Mouse (Mus musculus) lung, adult 2 months (tissue): ENCODE measurements around the gene Gtf2e1. TPM values are rescaled to one million over a fixed set of nuclear protein-coding genes. Genes with fewer than 3 reads are reported as not detected.

ENCODE experiments used
- DNase-seq: peaks from one replicate; pipeline ENCODE4 v3.0.0; 2022
- H3K4me1 ChIP-seq: fragments of 200-500 bp; 2 replicates; pipeline ENCODE4 v1.6.1; 2011; ENCODE audit warnings: low read length; ENCODE audit not compliant: control insufficient read depth, insufficient read depth
- H3K4me3 ChIP-seq: fragments of 200-500 bp; replicated peaks from 2 replicates; pipeline ENCODE3; 2011; ENCODE audit warnings: low read depth, mild to moderate bottlenecking, control low read depth, low read length; ENCODE audit errors: extremely low read depth
- CTCF ChIP-seq: fragments of 200-500 bp; IDR thresholded peaks from 2 replicates; pipeline ENCODE4 v1.5.1; 2011; ENCODE audit warnings: mild to moderate bottlenecking, low read length, control low read depth; ENCODE audit not compliant: insufficient read depth
- POLR2A ChIP-seq: fragments of 200-500 bp; IDR thresholded peaks from 2 replicates; pipeline ENCODE4 v1.6.1; 2011; ENCODE audit warnings: low read depth, mild to moderate bottlenecking, control low read depth, low read length, borderline replicate concordance; ENCODE audit errors: extremely low read depth
- WGBS: fragments of 180-500 bp; shearing (Covaris S2); methylation state at CpG from one replicate; pipeline ENCODE4 v1.1.7; 2018; 5-methylcytosine and 5-hydroxymethylcytosine counted together
- polyA plus RNA-seq: library from polyadenylated mRNA; depleted of rRNA; stranded (reverse); fragments of >200 nt; gene quantifications from 2 replicates; pipeline ENCODE4 v1.2.3, GENCODE M21; 2012

The Gtf2e1 gene
- polyA plus RNA-seq, 1 experiment = 5.0 TPM

DNA sequence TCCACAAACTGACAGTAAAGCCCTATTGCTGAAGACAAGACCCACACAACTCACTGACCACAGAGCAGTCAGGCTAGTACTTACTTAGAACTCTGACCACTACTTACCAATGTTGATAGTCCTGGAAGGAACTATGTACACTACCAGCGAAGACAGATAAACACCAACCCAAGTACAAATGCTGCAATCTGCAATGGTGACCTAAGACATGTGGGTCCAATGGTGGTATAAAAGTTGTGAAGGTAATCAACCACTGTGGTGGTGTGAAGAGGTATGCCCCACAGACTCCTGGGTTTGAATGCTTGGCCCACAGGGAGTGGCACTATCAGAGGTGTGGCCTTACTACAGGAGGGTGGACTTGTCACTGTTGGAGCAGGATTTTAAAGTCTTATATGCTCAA lies 19.9 kb downstream of the Gtf2e1 start:
- Histone ChIP-seq H3K4me3 (no peak overlapping the region), H3K4me1 (no peaks in the 10 kb centered on the region)
- no peak for DNase-seq
- 98% methylated on average over 1 of the region's 1 CpGs for WGBS
- TF ChIP-seq CTCF (no peak), POLR2A (no peak)

DNA sequence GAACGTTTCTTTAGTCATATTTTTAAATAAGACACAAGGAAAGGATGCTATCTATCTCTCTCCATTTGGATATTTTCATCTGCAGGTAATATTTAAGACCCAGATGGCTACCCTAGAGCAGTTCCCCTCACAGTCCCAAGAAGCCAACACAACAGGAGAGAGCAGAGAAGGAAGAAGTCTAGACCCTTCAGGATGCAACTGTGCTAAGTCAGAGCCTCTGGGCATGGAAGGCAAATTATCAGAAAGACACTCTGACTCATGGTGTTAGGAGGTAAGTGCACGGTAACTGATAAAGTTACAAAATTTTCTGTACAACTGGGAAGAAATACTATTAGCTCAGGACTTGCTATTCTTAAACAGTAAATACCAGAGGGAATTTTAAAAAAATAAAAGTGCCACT lies 20.9 kb downstream of the Gtf2e1 start:
- WGBS = 85% methylated on average over 2 of the region's 2 CpGs
- no peak for DNase-seq
- TF ChIP-seq CTCF (no peak), POLR2A (no peak)
- Histone ChIP-seq H3K4me1 (no peaks in the 10 kb centered on the region), H3K4me3 (no peak overlapping the region)

DNA sequence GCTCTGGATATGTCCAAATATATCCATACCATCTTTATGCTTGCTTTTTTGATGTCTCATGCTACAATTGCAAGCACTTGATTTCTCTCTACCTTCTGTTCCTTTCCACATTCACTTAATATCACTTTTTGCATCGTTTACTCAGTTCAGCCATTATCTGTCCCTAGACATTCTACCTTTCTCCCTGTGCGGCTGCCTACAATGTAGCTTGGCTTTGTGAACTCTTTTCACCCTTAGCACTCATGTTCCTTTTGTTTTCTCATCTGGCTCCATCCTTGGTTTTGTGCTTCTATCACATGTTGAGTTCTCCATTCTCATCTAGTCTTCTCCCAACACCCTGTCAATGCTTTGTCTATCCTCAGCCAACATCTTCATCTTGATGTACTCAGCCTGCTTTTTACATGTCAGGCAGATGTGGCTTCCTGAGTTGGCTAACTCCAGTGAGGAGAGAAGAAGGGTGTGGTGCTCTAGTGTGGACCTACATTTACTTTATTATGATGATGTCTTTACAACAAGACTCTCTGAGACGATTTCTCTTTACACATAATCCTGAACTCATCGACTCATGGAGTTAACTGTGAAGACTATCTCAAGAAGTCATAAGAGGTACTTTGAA lies 21.9 kb downstream of the Gtf2e1 start:
- no peak overlapping the region for H3K4me3 ChIP-seq
- no peak for DNase-seq
- 91% methylated on average over 4 of the region's 4 CpGs for WGBS
- no peaks in the 10 kb centered on the region for H3K4me1 ChIP-seq
- TF ChIP-seq CTCF (no peak), POLR2A (no peak)

DNA sequence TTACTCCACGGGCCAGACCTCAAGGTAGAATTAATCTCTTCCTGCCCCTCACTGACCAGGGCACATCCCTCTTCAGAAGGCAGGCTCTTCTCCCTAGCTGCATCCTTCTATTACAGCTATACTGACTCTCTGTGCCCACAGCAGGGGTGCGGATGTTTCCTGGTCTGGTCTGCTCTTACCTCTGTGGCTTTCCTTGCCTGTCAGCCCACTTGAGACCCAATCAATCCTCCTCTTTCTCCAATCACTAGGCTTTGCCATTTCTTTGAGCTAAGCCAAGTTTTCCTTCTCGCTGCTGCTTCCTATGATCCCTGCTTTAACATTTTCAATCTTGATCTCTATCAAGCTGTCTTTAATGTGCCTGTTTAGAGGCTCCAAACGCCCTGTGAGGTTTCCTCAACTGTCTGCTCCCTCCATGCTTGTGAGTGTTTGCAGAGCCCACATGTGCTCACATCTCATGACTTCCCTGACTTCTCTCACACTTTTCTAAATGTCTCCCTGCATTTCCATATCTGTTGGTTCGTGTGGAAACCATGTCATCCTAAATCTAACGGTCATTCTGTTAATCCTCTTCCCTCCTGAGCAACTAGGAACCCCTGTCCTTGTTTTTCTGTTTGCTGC lies 23.1 kb downstream of the Gtf2e1 start:
- no peak for TF ChIP-seq CTCF
- TF ChIP-seq POLR2A = no peak
- no peak for DNase-seq
- Histone ChIP-seq H3K4me1 (no peaks in the 10 kb centered on the region), H3K4me3 (no peak overlapping the region)
- 80% methylated on average over 6 of the region's 6 CpGs for WGBS

DNA sequence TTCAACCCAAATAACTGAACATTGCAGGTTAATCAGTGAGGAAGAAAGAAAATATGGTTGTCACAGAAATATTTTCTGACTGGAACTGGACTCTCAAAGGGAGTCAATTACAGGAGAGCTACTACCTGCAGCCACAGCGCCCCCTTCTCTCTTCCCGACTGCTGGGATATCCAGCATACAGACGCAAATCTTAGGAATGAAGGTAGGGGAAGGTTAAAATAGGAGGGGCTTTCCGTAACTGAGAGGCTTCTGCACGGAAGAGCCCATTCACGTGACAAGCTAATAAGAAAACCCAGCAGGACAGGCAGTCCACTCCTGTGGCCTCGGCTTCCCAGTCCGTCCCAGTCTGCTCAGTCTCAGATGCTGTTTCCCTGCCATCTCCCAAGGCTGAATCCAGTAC lies 24.9 kb downstream of the Gtf2e1 start:
- no peak for DNase-seq
- Histone ChIP-seq H3K4me3 (no peak overlapping the region), H3K4me1 (no peaks in the 10 kb centered on the region)
- TF ChIP-seq POLR2A = no peak
- no peak for TF ChIP-seq CTCF
- WGBS = 90% methylated on average over 8 of the region's 8 CpGs

DNA sequence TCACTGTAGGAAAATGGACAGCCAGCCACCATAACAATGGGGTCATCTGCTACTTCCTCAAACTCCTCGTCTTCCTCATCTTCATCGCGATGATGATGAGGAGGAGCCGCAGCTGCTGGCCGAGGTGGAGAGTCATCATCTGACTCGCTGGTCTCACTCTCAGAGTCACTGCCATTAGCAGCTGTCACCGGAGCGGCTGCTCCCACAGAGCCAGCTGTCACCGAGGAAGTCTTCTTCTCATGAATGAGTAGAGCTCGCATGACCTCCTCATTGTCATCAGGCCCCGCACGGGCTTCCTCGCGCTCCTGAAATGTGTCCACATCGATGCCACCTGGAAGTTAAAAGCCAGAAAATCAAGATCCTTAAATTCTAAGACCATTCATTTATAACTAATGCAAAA lies 28.1 kb downstream of the Gtf2e1 start:
- TF ChIP-seq POLR2A = no peak
- no peak for TF ChIP-seq CTCF
- Histone ChIP-seq H3K4me3 (no peak overlapping the region), H3K4me1 (no peaks in the 10 kb centered on the region)
- DNase-seq = no peak
- WGBS = 90% methylated on average over 15 of the region's 15 CpGs

DNA sequence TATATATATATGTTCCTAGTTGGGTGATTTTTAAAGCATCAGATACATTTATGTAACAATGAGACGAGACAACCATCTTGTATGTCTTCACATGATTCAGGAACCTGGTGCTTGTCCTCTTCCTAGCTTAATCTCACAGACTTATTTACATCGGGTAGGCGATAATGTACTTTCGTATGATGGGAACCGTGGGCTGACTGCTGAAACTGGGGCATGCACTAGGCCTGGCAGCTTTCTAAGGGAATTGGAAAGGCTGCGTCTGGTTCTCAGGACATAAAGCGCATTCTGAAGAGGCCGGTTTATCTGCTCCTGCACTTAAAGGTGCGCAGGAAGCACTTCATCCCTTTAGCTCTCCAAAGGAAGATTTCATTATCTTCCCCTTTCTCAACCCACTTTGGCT lies 32.8 kb downstream of the Gtf2e1 start:
- 83% methylated on average over 9 of the region's 9 CpGs for whole genome bisulfite sequencing

DNA sequence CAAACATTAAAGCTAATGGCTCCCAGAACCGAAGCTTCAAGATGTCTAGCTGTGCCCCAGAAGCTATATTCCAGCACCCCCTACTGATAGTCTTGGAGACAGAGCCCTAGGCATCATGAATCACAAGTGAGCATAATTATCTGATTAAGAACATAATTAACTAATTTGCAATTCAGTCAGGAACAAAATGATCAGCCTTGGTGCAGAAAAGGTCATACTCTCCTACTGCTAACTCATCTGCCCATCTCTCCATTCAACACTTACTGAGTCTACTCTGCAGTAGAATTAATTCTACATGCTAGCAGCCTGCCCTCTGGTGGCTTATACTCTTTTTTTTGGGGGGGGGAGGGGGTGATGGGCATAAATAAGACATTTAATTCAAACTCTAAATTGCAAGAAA lies 35.1 kb downstream of the Gtf2e1 start:
- no peak for DNase-seq
- Histone ChIP-seq H3K4me3 (no peak overlapping the region), H3K4me1 (no peaks in the 10 kb centered on the region)
- 57% methylated on average over 1 of the region's 1 CpGs for WGBS
- TF ChIP-seq POLR2A (no peak), CTCF (no peak)

More for the DNA sequence above, 32.8 kb downstream of the Gtf2e1 start:
- no peak for DNase-seq
- no peak overlapping the region for H3K4me3 ChIP-seq
- no peaks in the 10 kb centered on the region for H3K4me1 ChIP-seq
- no peak for TF ChIP-seq POLR2A
- no peak for TF ChIP-seq CTCF

DNA sequence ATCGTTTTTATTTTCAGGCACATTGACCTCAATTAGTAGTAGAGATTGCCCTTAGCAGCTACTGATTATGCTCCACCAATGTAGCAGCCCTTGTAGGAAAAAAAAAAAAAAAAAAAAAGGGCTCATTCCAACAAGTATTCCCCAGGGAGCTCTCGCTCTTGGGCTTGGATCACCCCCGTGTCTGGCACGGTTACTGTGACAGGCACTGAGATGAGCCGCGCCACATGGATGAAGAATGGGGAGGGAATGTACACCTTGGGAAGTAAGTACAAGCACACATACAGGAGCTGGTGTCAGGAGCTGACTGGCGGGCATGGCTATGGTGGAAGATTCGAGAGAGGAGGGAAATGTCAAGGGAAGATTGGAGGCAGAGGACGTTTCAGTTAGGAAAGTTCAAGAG lies 41.0 kb downstream of the Gtf2e1 start:
- whole genome bisulfite sequencing = 71% methylated on average over 9 of the region's 9 CpGs
- no peaks in the 10 kb centered on the region for H3K4me1 ChIP-seq
- DNase-seq = no peak
- TF ChIP-seq CTCF (no peak), POLR2A (no peak)
- no peak overlapping the region for H3K4me3 ChIP-seq

DNA sequence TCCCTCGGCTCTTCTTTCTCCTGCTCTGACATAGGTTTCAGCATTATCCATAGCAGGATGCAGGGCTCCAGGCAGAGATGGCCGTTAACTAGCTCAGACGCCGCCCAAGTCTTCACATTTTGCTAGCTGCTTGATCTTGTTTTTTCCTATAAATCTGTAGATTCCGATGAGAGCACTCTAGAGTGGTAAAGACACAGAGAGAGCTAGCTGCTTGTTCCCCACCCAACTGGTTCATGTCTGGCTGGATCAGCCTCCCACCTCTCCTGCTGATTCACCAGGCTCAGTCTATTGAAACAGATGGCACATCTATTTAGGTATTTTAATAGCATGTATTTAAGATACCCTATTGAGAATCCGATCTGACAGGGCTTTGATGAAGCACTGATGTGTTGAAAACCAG lies 44.6 kb downstream of the Gtf2e1 start:
- TF ChIP-seq POLR2A (no peak), CTCF (no peak)
- 81% methylated on average over 6 of the region's 6 CpGs for WGBS
- no peak for DNase-seq

More for the DNA sequence above, 44.6 kb downstream of the Gtf2e1 start:
- H3K4me3 ChIP-seq = no peak overlapping the region
- H3K4me1 ChIP-seq = no peaks in the 10 kb centered on the region
